Mouse (Mus musculus) adrenal gland, postnatal 25 days (tissue): ENCODE data around the gene Snta1. TPM values are rescaled to one million over a fixed set of nuclear protein-coding genes. Genes with fewer than 3 reads are reported as not detected.
"Not testable (repeated sequence)": the region's sequence is repeated elsewhere in the genome, so short reads cannot be mapped to it uniquely, and the experiment has no call there.

Experiments used
- DNase-seq: peaks from one replicate; pipeline ENCODE4 v3.0.0; 2021; ENCODE audit warnings: mixed read lengths
- total RNA-seq: library from RNA; stranded (reverse); gene quantifications from 2 replicates; pipeline ENCODE4 v1.2.3, GENCODE M21; 2021

Snta1 gene
- total RNA-seq, 1 experiment from 2014 or later = 24.7 TPM

DNA sequence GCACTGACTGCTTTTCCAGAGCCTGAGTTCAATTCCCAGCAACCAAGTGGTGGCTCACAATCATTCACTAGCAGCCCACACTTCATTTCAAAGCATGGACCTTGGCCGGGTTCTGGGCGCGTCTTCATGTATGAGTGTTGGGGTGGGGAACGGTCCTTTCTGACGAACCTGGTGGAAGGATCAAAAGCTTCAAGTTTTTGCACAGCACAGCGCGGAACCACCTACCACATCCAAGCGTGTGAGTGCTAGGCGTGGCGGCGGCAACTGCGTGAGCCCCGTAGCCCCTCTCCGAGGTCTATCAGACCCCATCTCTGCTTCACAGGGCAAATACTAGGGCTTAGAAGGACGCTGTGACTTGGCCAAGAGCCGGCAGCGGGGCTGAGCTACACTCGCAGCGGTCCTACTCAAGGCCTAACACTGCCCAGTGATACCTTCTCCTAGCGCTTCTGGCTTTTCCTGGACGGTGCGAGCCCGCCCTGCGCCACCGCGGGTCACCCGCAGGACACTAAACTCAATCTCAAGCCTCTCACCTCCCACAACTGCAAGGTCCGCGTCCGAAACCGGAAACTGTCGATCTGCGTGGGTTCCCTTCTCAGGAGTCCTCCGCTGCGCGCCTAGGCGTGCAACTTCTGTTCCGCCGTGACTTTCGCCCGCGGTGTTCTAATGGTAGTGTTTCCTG lies 35.6 kb downstream of the Snta1 start:
- DNase-seq = peak; percentile 88

DNA sequence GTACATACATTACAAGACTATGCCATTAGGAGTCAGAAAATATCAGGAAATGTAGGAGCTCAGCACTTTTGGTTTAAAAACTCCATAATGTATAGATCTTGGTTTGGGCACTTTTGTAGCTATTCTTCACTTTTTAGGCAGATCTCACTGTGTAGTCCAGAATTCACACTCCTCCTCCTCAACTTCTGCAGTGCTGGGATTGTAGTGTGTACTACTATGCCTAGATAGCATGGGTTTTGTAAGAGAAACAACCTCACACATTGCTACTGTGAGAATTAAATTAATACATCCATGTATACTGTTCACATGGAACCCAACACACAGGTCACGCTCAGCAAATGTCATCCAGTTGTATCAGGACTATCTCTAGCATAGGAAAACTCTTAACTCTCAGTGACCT lies 40.4 kb downstream of the Snta1 start:
- no peak for DNase-seq

DNA sequence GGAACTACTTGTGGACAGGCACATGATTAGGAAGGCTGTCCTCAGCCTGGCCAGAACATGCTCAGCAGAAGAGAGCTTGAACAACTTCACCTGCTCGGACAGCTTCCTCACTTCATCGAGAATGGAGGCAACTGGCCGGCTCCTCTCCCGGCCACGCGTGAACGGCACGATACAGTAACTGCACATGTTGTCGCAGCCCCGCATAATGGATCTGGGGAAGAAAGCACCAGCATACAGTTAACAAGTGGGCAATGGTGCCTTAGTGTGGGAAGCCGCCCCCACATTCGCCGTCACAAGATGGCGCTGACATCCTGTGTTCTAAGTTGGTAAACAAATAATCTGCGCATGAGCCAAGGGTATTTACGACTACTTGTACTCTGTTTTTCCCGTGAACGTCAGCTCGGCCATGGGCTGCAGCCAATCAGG lies 53.9 kb downstream of the Snta1 start:
- not testable (repeated sequence) for DNase-seq

DNA sequence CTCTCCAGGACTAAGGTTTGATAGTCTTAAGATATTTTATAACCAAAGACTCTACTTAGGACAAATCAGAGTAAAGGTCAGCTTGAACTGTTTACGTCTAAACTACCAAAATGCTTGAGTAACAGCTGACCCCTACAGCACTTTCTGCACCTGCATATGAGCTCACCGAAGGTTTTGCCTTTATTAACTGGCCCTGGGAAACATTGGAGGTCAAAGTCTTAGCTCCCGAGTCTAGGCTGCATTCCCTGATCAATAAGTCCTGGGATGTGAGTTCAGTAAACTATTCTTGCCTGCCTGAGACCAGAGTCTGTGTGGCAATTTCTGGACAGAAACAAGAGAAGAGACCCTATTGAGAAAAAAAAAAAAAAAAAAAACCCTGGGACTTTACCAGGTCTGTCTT lies 59.7 kb downstream of the Snta1 start:
- DNase-seq = no peak

DNA sequence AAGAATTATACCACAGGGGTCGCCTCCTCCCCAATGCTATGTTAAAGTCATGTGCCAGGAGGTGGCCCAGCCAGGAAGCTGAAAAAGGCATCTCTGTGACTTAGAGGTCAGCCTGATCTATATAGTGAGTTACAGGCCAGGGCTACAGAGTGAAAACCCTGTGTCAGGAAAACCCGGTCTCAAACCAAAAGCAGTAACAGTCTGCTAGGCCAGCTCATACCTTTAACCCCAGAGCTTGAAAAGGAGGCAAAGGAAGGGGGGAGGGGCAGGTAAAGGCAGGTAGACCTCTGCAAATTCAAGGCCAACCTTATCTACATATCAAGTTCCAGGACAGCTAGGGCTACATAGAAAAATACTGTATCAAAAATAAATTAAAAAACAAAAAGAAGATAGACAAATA lies 68.5 kb downstream of the Snta1 start:
- no peak for DNase-seq

DNA sequence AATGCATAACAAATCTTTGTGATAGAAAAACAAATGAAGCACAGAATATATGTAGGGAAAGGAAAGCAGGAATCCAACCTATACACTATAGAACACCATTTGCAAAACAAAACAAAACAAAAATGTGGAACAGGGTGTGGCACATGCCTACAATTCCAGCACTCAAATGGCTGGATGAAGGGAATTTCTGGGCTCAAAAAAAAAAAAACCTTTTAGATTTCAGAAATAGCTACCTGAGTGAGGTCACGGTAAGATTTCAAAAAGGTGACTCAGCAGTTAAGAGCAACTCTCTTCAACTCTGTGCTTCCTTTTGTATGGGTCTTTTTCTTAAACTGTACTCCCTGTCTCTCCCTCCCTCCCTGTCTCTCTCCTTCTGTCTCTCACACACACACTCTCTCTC lies 69.7 kb downstream of the Snta1 start:
- no peak for DNase-seq

DNA sequence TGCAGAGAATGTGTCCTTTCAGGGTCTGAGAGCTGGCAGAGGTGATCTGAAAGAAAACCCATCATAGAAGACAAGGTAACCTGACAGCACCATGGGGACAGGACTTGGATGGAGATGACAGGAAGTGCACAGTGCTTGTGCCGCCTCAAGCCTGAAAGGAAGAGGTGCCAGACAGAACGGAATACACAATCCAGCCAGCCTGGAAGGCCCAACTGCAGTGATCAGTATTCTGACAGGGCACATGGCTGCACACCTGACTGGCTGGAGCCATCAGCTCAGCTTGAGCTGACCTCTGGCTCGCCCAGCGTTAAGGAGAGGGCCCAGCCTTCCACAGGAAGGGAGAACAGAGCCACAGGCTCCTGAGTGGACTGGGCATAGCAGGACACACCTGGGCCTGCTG lies 72.3 kb downstream of the Snta1 start:
- no peak for DNase-seq

DNA sequence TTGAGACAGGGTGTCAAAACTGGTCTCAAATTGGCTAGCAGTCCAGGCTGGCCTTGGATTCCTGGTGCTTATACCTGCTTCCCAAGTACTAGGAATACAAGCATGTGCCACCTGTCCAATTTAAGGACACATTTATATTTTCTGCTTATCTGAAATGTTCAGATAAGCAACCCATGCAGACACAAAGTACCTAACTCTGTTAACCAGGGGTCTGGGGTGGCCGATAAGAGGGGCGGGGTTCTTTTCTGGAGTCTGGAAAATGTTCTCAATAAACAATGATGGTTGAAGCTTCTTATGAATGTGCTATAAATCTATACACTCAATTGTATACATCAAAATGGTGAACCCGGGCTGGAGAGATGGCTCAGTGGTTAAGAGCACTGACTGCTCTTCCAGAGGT lies 81.0 kb downstream of the Snta1 start:
- no peak for DNase-seq

Other genes starting within 250 kb of the Snta1 start
- not detected in 2 replicates for gene Bpifa5, start 245.5 kb downstream of the Snta1 start, total RNA-seq
- not detected in 2 replicates for gene Bpifb1, start 217.3 kb downstream of the Snta1 start, total RNA-seq
- gene Bpifb5, start 184.4 kb downstream of the Snta1 start, total RNA-seq = not detected in 2 replicates
- not detected in 2 replicates for gene Bpifb9a, start 150.2 kb downstream of the Snta1 start, total RNA-seq
- gene Bpifb9b, start 100.9 kb downstream of the Snta1 start, total RNA-seq = not detected in 2 replicates
- gene Cdk5rap1, start 35.1 kb downstream of the Snta1 start, total RNA-seq = 12.4 and 18.2 TPM in 2 replicates
- gene Cbfa2t2, start 28.4 kb upstream of the Snta1 start, total RNA-seq = 40.7 and 50.1 TPM in 2 replicates
- not detected in 2 replicates for gene 1700003F12Rik, start 139.0 kb upstream of the Snta1 start, total RNA-seq
- 0.21 TPM in 1 of 2 replicates, not detected in the other for gene Actl10, start 143.7 kb upstream of the Snta1 start, total RNA-seq
- 2.0 and 2.1 TPM in 2 replicates for gene Necab3, start 150.8 kb upstream of the Snta1 start, total RNA-seq
- 11.2 and 13.2 TPM in 2 replicates for gene E2f1, start 161.8 kb upstream of the Snta1 start, total RNA-seq
- 32.7 and 34.3 TPM in 2 replicates for gene Pxmp4, start 195.6 kb upstream of the Snta1 start, total RNA-seq
- 3.3 and 3.6 TPM in 2 replicates for gene Zfp341, start 205.2 kb upstream of the Snta1 start, total RNA-seq
- 1.2 TPM in 1 of 2 replicates, not detected in the other for gene 4930519P11Rik, start 205.3 kb upstream of the Snta1 start, total RNA-seq
- 221 and 247 TPM in 2 replicates for gene Chmp4b, start 243.6 kb upstream of the Snta1 start, total RNA-seq